16 mouse cellular contexts compared by ENCODE assay signal in the genomic region with DNA sequence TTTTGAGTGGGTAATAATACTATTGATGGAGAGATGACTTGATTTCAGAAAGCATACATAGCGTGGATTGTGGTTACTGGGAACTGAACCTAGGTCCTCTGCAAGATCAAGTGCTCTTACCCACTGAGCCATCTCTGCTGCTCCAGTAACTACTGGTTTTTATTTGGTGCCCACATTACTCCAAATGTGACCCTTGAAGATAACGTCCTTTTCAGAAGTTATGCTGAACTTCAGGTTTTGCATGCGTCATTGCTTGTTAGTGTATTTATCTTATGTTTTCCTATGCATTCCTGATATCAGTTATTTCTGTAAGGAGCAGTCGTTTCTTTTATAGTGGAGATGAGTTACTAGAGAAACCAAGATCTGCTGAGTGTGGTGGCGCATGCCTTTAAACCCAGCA.
"Had no signal": no experiment of that assay in that cellular context is flagged by ENCODE, and none has a peak within 500 bp of the region (broad histone marks: within the 10 kb centered on the region; RNA-seq: fewer than 3 reads in every experiment).

No protein-coding gene starts in this region.

- H3K9ac ChIP-seq: liver, embryonic 15.5 days; lung, embryonic 14.5 days; midbrain, embryonic 12.5 days; midbrain, embryonic 15.5 days; neural tube, embryonic 12.5 days; stomach, embryonic 15.5 days had no signal

- H3K4me3 ChIP-seq: liver, embryonic 15.5 days; megakaryocyte, embryonic 14.5 days; midbrain, embryonic 10.5 days; midbrain, embryonic 12.5 days; midbrain, embryonic 15.5 days; neural tube, embryonic 12.5 days; stomach, embryonic 15.5 days had no signal

- H3K4me1 ChIP-seq: midbrain, embryonic 10.5 days; midbrain, embryonic 12.5 days; midbrain, embryonic 15.5 days; neural tube, embryonic 12.5 days; stomach, embryonic 15.5 days had no signal

- H3K36me3 ChIP-seq: midbrain, embryonic 12.5 days; midbrain, embryonic 15.5 days; neural tube, embryonic 12.5 days; stomach, embryonic 15.5 days had no signal

- DNase-seq: lung, adult 18-20 months; lung, embryonic 14.5 days; lung, postnatal 10 days; lung, postnatal 4 days; right cerebral cortex, postnatal 14 days; thymus, adult 2 months; thymus, postnatal 14 days; thymus, postnatal 36 days had no signal

- ATAC-seq: midbrain, embryonic 15.5 days had no signal

- H3K27me3 ChIP-seq: liver, embryonic 15.5 days; megakaryocyte, embryonic 14.5 days; midbrain, embryonic 12.5 days; midbrain, embryonic 15.5 days; neural tube, embryonic 12.5 days; stomach, embryonic 15.5 days had no signal

- H3K4me2 ChIP-seq: liver, embryonic 15.5 days; lung, embryonic 14.5 days; midbrain, embryonic 12.5 days; midbrain, embryonic 15.5 days; neural tube, embryonic 12.5 days; stomach, embryonic 15.5 days had no signal

- H3K27ac ChIP-seq: liver, embryonic 15.5 days; midbrain, embryonic 10.5 days; midbrain, embryonic 12.5 days; midbrain, embryonic 15.5 days; neural tube, embryonic 12.5 days; stomach, embryonic 15.5 days; stomach, postnatal 0 days had no signal

- H3K9me3 ChIP-seq: liver, embryonic 15.5 days; megakaryocyte, embryonic 14.5 days; midbrain, embryonic 10.5 days; midbrain, embryonic 12.5 days; midbrain, embryonic 15.5 days; neural tube, embryonic 12.5 days; stomach, embryonic 15.5 days had no signal
